Mouse (Mus musculus) CH12.LX (cell line): Measurements from ENCODE around the gene Zfp987. TPM values are rescaled to one million over a fixed set of nuclear protein-coding genes. Genes with fewer than 3 reads are reported as not detected.
"Not testable (repeated sequence)": the region's sequence is repeated elsewhere in the genome, so short reads cannot be mapped to it uniquely, and the experiment has no call there.

Experiments
- DNase-seq: peaks from one replicate; pipeline ENCODE4 v3.0.0-alpha.2; 2013; ENCODE audit errors: extremely low read depth
- H3K27ac ChIP-seq: 2 replicates; pipeline ENCODE4 v1.5.1; 2012; ENCODE audit warnings: low read depth, mild to moderate bottlenecking, control low read depth, moderate library complexity; ENCODE audit not compliant: insufficient read depth
- H3K27me3 ChIP-seq: replicated peaks from 2 replicates; pipeline ENCODE3; 2012; ENCODE audit warnings: inconsistent platforms
- H3K36me3 ChIP-seq, 2 experiments: replicated peaks in 1 of 2; 2 replicates each; pipeline versions ENCODE3 to v1.6.1; 2012; ENCODE audit warnings: inconsistent platforms in 1 of 2, low read length in 1 of 2, mild to moderate bottlenecking in 1 of 2, mixed read lengths in 1 of 2, moderate library complexity in 1 of 2; ENCODE audit not compliant: control insufficient read depth in 1 of 2, insufficient read depth in 1 of 2
- H3K4me1 ChIP-seq, 2 experiments: 2 replicates each; pipeline ENCODE4 v1.6.1; 2012; ENCODE audit warnings: inconsistent platforms in 1 of 2, moderate library complexity in 1 of 2; ENCODE audit not compliant: insufficient read depth in 2 of 2, control insufficient read depth in 1 of 2
- H3K4me2 ChIP-seq: 2 replicates; pipeline ENCODE4 v1.6.1; 2012; ENCODE audit warnings: low read depth, mild to moderate bottlenecking, control low read depth; ENCODE audit not compliant: poor library complexity, insufficient read depth, severe bottlenecking
- H3K4me3 ChIP-seq, 3 experiments: fragments of 150-350 bp in 1 of 3; sonication (generic) in 1 of 3; replicated peaks in 1 of 3; 2 replicates each; pipeline versions ENCODE3 to v1.5.1; 2011 to 2012; ENCODE audit warnings: low read depth in 2 of 3, low read length in 2 of 3, mild to moderate bottlenecking in 2 of 3, moderate library complexity in 2 of 3, control low read depth in 1 of 3, improper control_type of control experiment in 1 of 3, inconsistent platforms in 1 of 3, mixed read lengths in 1 of 3; ENCODE audit not compliant: poor library complexity in 1 of 3
- H3K79me2 ChIP-seq: replicated peaks from 2 replicates; pipeline ENCODE4 v1.6.1; 2012; ENCODE audit warnings: mild to moderate bottlenecking, moderate library complexity; ENCODE audit not compliant: control insufficient read depth, poor library complexity, insufficient read depth, severe bottlenecking; ENCODE audit errors: extremely low read depth
- H3K9ac ChIP-seq: 2 replicates; pipeline ENCODE4 v1.6.1; 2012; ENCODE audit warnings: low read depth, mild to moderate bottlenecking, control low read depth, moderate library complexity; ENCODE audit not compliant: insufficient read depth
- H3K9me3 ChIP-seq: replicated peaks from 2 replicates; pipeline ENCODE3; 2012; ENCODE audit warnings: low read length, inconsistent platforms, mixed read lengths
- CTCF ChIP-seq, 2 experiments: IDR thresholded peaks in 1 of 2; conservative IDR thresholded peaks in 1 of 2; 2 replicates each; pipeline ENCODE4 v1.5.1; 2011 to 2012; ENCODE audit warnings: low read depth in 2 of 2, low read length in 2 of 2, improper control_type of control experiment in 1 of 2, inconsistent platforms in 1 of 2, mild to moderate bottlenecking in 1 of 2, moderate library complexity in 1 of 2
- IRF4 ChIP-seq: IDR thresholded peaks from 2 replicates; pipeline ENCODE4 v1.6.1; 2014; ENCODE audit warnings: low read depth, mild to moderate bottlenecking, inconsistent platforms, low read length, improper control_type of control experiment
- JUN ChIP-seq: IDR thresholded peaks from 2 replicates; pipeline ENCODE4 v1.6.1; 2011; ENCODE audit warnings: low read depth, mild to moderate bottlenecking, low read length, improper control_type of control experiment, moderate library complexity; ENCODE audit not compliant: insufficient read depth
- NRF1 ChIP-seq: IDR thresholded peaks from 2 replicates; pipeline ENCODE4 v1.6.1; 2014; ENCODE audit warnings: low read depth, mild to moderate bottlenecking, inconsistent platforms, low read length, improper control_type of control experiment, moderate library complexity
- PAX5 ChIP-seq: IDR thresholded peaks from 2 replicates; pipeline ENCODE4 v1.6.1; 2012; ENCODE audit warnings: low read length, inconsistent platforms, mixed read lengths
- RCOR1 ChIP-seq: conservative IDR thresholded peaks from 2 replicates; pipeline ENCODE4 v1.6.1; 2012; ENCODE audit warnings: low read depth, mild to moderate bottlenecking, inconsistent platforms, low read length, improper control_type of control experiment
- SMC3 ChIP-seq: IDR thresholded peaks from 2 replicates; pipeline ENCODE4 v1.6.1; 2011; ENCODE audit warnings: low read depth, low read length, improper control_type of control experiment
- USF2 ChIP-seq: conservative IDR thresholded peaks from 2 replicates; pipeline ENCODE4 v1.6.1; 2011; ENCODE audit warnings: low read depth, low read length, improper control_type of control experiment
- ZC3H11A ChIP-seq: IDR thresholded peaks from 2 replicates; pipeline ENCODE4 v1.6.1; 2012; ENCODE audit warnings: low read depth, mild to moderate bottlenecking, inconsistent platforms, low read length, improper control_type of control experiment
- dilution Hi-C: fragments of 300-500 bp; cut with MboI; formaldehyde crosslinking; loops from 2 replicates; pipeline ENCODE4 v1.14.3; 2020; ENCODE audit warnings: low sequenced_read_pairs; ENCODE audit not compliant: extremely low pct_unique_long_range_greater_than_20kb, extremely low pct_ligation_motif_present
- in situ Hi-C: fragments of 300-500 bp; cut with MboI; formaldehyde crosslinking; loops from 3 replicates; pipeline ENCODE4 v1.14.3; 2019; ENCODE audit warnings: low sequenced_read_pairs, low pct_ligation_motif_present, low pct_unique_long_range_greater_than_20kb, mixed read lengths
- polyA plus RNA-seq: library from polyadenylated mRNA; unstranded; fragments of >175 nt; gene quantifications from 2 replicates; pipeline ENCODE4 v1.2.1, GENCODE M21; 2012; ENCODE audit warnings: low read depth; ENCODE audit not compliant: insufficient read length
- total RNA-seq, 2 experiments: library from RNA; depleted of rRNA; stranded (reverse); fragments of 300-350 nt in 1 of 2; fragments of >200 nt in 1 of 2; gene quantifications; 2 replicates each; pipeline ENCODE4 v1.2.3; 2012 to 2014

Gene Zfp987
- total RNA-seq (2012; rRNA removed) (not detected in 2 replicates), total RNA-seq (2014; rRNA removed) (not detected in 2 replicates), polyA plus RNA-seq (not detected in 2 replicates)

- H3K4me2 ChIP-seq, H3K79me2 ChIP-seq, DNase-seq, H3K9me3 ChIP-seq, H3K36me3 ChIP-seq, in situ Hi-C loops, H3K4me1 ChIP-seq, H3K9ac ChIP-seq, H3K4me3 ChIP-seq, dilution Hi-C loops, H3K27me3 ChIP-seq, H3K27ac ChIP-seq: not testable (repeated sequence)
These were observed at the start of gene Zfp987 for GRCm38 (mm10) chr4:146096998-146097397. Zfp987 (plus strand) TSS chr4:146097298.

- H3K4me1 ChIP-seq, H3K27ac ChIP-seq, H3K27me3 ChIP-seq, H3K9me3 ChIP-seq, H3K36me3 ChIP-seq, H3K4me2 ChIP-seq, H3K4me3 ChIP-seq, H3K9ac ChIP-seq, DNase-seq, H3K79me2 ChIP-seq, dilution Hi-C loops, in situ Hi-C loops: not testable (repeated sequence)
These were observed 44.6 kb upstream of the Zfp987 start for GRCm38 (mm10) chr4:146052536-146052935.

- H3K27me3 ChIP-seq, H3K9ac ChIP-seq, H3K36me3 ChIP-seq, H3K9me3 ChIP-seq, dilution Hi-C loops, H3K4me2 ChIP-seq, in situ Hi-C loops, H3K4me1 ChIP-seq, H3K79me2 ChIP-seq, H3K27ac ChIP-seq, H3K4me3 ChIP-seq, DNase-seq: not testable (repeated sequence)
These were observed 43.7 kb upstream of the Zfp987 start for GRCm38 (mm10) chr4:146053445-146053844.

GRCm38 (mm10) chr4:146055335-146055734 lies 41.8 kb upstream of the Zfp987 start:
- H3K4me2 ChIP-seq, result no peak overlapping the region
- no peak for TF ChIP-seq JUN
- no peak for TF ChIP-seq PAX5
- no peak for TF ChIP-seq USF2
- TF ChIP-seq SMC3, result no peak
- no peak for TF ChIP-seq ZC3H11A
- TF ChIP-seq NRF1, result no peak
- TF ChIP-seq IRF4, result no peak
- no peak for TF ChIP-seq RCOR1
- TF ChIP-seq CTCF (conservative IDR thresholded peaks at IDR 0.05 in 1 of 2, IDR thresholded peaks at IDR 0.05 in 1 of 2; ENCODE audit: low read depth in 2 of 2, low read length in 2 of 2), result no peak
- TF ChIP-seq, all 38 proteins: peak for 0
- Histone ChIP-seq H3K9me3 (peaks cover 14% of the 10 kb centered on the region), H3K27ac (no peak overlapping the region), H3K79me2 (no peaks in the 10 kb centered on the region), H3K36me3 (no peaks in the 10 kb centered on the region), H3K27me3 (no peaks in the 10 kb centered on the region), H3K4me1 (no peaks in the 10 kb centered on the region), H3K4me3 (no peak overlapping the region), H3K9ac (no peak overlapping the region)
- dilution Hi-C loops (no loop called here), in situ Hi-C loops (no loop called here)
- DNase-seq, result no peak

GRCm38 (mm10) chr4:146058646-146059045 lies 38.5 kb upstream of the Zfp987 start:
- peaks cover 12% of the 10 kb centered on the region for H3K9me3 ChIP-seq
- DNase-seq, H3K27ac ChIP-seq, H3K4me3 ChIP-seq, H3K36me3 ChIP-seq, H3K79me2 ChIP-seq, in situ Hi-C loops, H3K4me2 ChIP-seq, dilution Hi-C loops, H3K27me3 ChIP-seq, H3K4me1 ChIP-seq, H3K9ac ChIP-seq: not testable (repeated sequence)
